Mouse (Mus musculus) bone marrow, adult 2 months (tissue): ENCODE measurements around the gene Slc22a13. TPM values are rescaled to one million over a fixed set of nuclear protein-coding genes. Genes with fewer than 3 reads are reported as not detected.

Experiments used
- H3K27ac ChIP-seq: fragments of 200-500 bp; 2 replicates; pipeline ENCODE4 v1.5.1; 2012; ENCODE audit warnings: low read depth, mild to moderate bottlenecking, control low read depth, inconsistent platforms, low read length; ENCODE audit not compliant: control insufficient read depth, poor library complexity, insufficient read depth
- H3K4me1 ChIP-seq: fragments of 200-500 bp; 2 replicates; pipeline ENCODE4 v1.6.1; 2011; ENCODE audit warnings: low read length; ENCODE audit not compliant: control insufficient read depth, insufficient read depth
- H3K4me3 ChIP-seq: fragments of 200-500 bp; replicated peaks from 2 replicates; pipeline ENCODE3; 2011; ENCODE audit warnings: mild to moderate bottlenecking, low read depth, low read length, control low read depth; ENCODE audit not compliant: control insufficient read depth
- CTCF ChIP-seq: fragments of 200-500 bp; IDR thresholded peaks from 2 replicates; pipeline ENCODE4 v1.5.1; 2011; ENCODE audit warnings: low read length, control low read depth; ENCODE audit not compliant: control insufficient read depth, insufficient read depth
- POLR2A ChIP-seq: fragments of 200-500 bp; IDR thresholded peaks from 2 replicates; pipeline ENCODE4 v1.6.1; 2011; ENCODE audit warnings: low read depth, mild to moderate bottlenecking, control low read depth, low read length, borderline replicate concordance; ENCODE audit not compliant: control insufficient read depth
- WGBS: fragments of 180-500 bp; shearing (Covaris S2); methylation state at CpG from one replicate; pipeline ENCODE4 v1.1.7; 2018; 5-methylcytosine and 5-hydroxymethylcytosine counted together
- polyA plus RNA-seq: library from polyadenylated mRNA; stranded (reverse); fragments of >200 nt; gene quantifications from 2 replicates; pipeline ENCODE4 v1.2.4, GENCODE M21; 2011; ENCODE audit warnings: low replicate concordance; ENCODE audit not compliant: missing spikeins, insufficient read depth, insufficient read length

Gene Slc22a13
- polyA plus RNA-seq, 1 experiment = not detected

DNA sequence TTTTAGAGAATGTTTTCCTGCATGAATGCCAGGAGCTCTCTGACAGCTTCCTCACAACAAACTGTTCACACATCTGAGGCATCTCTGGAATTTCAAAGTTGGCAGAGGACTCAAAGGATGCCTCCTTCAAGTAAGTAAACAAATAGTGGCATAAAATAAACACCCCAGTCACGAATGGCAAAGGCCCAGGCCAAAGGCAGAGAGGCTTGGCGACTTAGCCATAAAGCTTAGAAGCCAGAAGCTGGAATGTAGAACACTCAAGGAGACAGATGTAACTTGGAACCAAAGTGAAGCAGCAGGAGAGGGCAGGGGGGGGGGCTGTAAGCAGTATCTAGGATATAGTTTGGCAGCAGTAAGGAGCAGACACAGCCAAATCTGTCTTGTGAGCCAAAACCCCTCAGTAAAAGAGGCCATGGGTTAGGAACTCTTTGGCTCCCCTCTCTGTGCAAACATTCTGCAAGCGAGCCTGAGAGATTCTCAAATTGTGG lies 27.6 kb downstream of the Slc22a13 start:
- H3K4me3 ChIP-seq = no peak overlapping the region
- H3K4me1 ChIP-seq = no peaks in the 10 kb centered on the region
- TF ChIP-seq CTCF (no peak), POLR2A (no peak)
- H3K27ac ChIP-seq = no peak overlapping the region
- WGBS = 53% methylated on average over 3 of the region's 3 CpGs

DNA sequence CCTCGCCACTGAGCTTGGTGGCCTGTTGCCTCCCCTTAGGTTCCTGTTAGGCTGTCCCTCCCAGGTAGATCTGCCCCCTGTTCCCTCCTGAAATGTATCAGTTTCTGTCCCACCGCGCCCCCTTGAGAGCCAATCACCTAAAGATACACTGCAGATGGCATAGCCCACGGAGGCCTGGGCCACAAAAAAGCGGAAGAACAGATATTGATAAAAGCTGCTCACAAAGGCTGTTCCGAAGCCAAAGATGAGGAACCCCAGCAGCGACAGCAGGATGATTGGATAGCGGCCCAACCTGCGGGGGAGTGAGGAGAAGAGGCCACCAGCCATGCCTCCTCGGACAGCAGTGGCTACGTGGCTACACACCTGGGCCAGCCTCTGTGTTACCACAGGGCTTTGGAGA lies 29.6 kb downstream of the Slc22a13 start:
- H3K4me1 ChIP-seq = no peaks in the 10 kb centered on the region
- H3K4me3 ChIP-seq = no peak overlapping the region
- H3K27ac ChIP-seq = no peak overlapping the region
- TF ChIP-seq CTCF (no peak), POLR2A (no peak)
- WGBS = 78% methylated on average over 11 of the region's 11 CpGs

DNA sequence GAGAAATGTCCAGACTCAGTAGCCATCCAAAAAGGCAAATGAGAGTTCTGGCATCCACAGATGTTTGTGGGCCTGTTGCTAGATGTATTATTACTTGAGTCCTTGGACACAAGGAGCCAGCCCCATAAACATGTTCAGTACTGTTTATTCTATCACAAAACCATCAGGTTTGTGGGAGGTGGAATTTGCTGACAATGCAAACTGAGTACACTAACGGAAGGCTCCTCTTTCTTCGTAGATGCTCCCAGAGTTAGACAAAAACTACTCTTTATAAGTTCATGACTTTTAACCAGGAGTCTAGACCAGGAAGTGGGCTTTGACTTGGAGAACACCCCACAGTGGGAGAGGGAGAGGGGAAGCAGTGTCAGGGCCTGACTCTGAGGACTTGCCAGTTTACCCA lies 41.3 kb downstream of the Slc22a13 start:
- no peaks in the 10 kb centered on the region for H3K4me1 ChIP-seq
- H3K27ac ChIP-seq = no peak overlapping the region
- 90% methylated on average over 2 of the region's 2 CpGs for WGBS
- no peak for TF ChIP-seq CTCF
- no peak for TF ChIP-seq POLR2A
- H3K4me3 ChIP-seq = no peak overlapping the region

DNA sequence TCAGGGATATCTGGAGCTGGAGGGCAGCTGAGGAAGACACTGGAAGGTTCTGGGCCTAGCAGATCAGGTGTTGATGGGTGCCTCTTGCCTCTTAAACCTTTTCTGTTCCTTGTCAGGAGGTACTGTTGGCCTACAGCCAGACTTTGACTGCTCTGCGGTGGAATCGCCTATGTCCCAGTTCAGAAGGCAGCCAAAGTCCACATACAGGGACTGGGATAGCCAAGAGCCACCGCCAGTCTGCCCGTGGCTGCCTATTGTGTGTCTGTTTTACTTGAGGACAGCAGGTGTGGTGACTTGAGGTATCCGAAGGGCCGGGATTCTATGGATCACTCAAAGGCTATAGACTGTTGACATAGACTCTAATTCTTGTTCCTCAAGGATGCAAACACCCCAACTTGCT lies 43.4 kb downstream of the Slc22a13 start:
- TF ChIP-seq CTCF = no peak
- TF ChIP-seq POLR2A = no peak
- no peak overlapping the region for H3K27ac ChIP-seq
- no peak overlapping the region for H3K4me3 ChIP-seq
- no peaks in the 10 kb centered on the region for H3K4me1 ChIP-seq
- 84% methylated on average over 6 of the region's 6 CpGs for WGBS

DNA sequence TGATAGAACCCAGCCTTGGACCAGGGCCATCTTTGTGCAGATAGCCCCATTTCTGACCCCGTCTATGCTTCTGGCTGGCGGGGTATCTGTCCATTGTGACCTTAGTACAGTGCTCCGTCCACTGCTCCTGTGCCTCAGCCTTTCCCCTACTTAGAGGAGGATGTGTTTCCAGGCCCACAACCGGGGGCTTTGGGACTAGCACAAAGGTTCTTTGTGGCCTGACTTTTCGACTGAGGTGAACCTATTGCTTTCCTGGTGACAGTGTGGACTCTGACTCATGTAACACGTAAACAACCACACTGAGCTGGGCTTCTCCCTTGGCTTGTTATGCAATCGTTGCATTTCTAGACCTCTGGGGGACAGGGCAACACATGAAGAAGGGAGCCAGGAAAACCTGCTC lies 44.2 kb downstream of the Slc22a13 start:
- Histone ChIP-seq H3K4me3 (no peak overlapping the region), H3K27ac (no peak overlapping the region), H3K4me1 (no peaks in the 10 kb centered on the region)
- TF ChIP-seq POLR2A (no peak), CTCF (no peak)
- WGBS = 70% methylated on average over 7 of the region's 7 CpGs

DNA sequence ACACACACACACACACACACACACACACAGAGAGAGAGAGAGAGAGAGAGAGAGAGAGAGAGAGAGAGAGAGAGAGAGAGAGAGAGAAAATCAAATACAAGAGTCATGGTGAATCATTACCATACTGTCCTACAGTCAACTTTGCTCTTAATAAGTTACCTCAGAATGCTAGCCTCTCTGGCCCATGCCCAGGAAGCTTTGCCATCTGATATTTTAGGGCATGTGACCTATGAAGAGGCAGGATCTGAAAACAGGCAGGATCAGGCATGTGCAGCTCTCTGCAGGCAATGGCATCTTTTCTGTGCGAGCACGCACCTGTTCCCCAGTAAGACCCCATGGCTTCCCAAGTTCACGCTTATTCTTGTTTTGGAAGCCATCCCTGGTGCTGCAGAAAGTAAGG lies 48.2 kb downstream of the Slc22a13 start:
- WGBS = 87% methylated on average over 3 of the region's 3 CpGs
- Histone ChIP-seq H3K4me3 (no peak overlapping the region), H3K27ac (no peak overlapping the region)

DNA sequence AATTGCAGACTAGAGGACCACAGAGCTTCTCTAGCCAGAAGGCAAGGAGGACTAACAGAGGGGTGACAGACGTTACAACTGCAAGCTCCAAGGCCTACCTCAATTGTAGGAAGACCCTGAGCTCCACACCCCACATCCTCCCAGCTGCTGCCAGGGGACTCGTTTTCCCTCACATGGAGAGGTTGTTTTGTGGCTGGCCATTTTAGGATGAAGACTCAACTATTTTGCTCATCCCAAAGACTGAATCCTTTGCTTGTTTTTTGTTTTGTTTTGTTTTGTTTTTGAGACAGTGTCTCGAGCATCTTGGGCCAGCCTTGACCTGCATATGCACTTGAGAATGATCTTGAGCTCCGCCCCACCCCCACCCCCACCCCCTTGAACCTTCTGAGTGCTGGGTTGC lies 50.0 kb downstream of the Slc22a13 start, which contains the start of gene Gm47289:
TSS of gene Gm47289 (plus strand) at position 301 of the 400 bp plus-strand sequence.
- Histone ChIP-seq H3K4me3 (no peak within 1 kb of the TSS), H3K27ac (no peak within 1 kb of the TSS), H3K4me1 (no peaks in the 10 kb centered on the region)
- no peak for TF ChIP-seq CTCF
- 50% methylated on average over 4 of the region's 4 CpGs for WGBS

More for the DNA sequence above, 48.2 kb downstream of the Slc22a13 start:
- no peak for TF ChIP-seq POLR2A
- no peak for TF ChIP-seq CTCF
- H3K4me1 ChIP-seq = no peaks in the 10 kb centered on the region

- no peaks in the 10 kb centered on the region for H3K4me1 ChIP-seq
- H3K27ac ChIP-seq = no peak within 1 kb of the TSS
- 2% methylated on average over 65 of the region's 65 CpGs for WGBS
- H3K4me3 ChIP-seq = no peak within 1 kb of the TSS
- TF ChIP-seq CTCF (peak; percentile 44; the same call in 1 of the 2 replicates), POLR2A (no peak)
Measured at GRCm38 (mm10) chr9:119156278-119157201, 52.4 kb downstream of the Slc22a13 start, which contains the start of gene Acaa1b. TSS of gene Acaa1b (minus strand) at chr9:119157093.

- Histone ChIP-seq H3K27ac (no peak overlapping the region), H3K4me1 (no peaks in the 10 kb centered on the region), H3K4me3 (no peak overlapping the region)
- TF ChIP-seq POLR2A = no peak
- no peak for TF ChIP-seq CTCF
- whole genome bisulfite sequencing = 44% methylated on average over 7 of the region's 7 CpGs
Measured at GRCm38 (mm10) chr9:119155826-119156225, 53.1 kb downstream of the Slc22a13 start.
